Mouse (Mus musculus) thymus, postnatal 4 days (tissue): Measurements from ENCODE around the gene Wasf1.

ENCODE experiments used
- DNase-seq: peaks from one replicate; pipeline ENCODE4 v3.0.0; 2021

Wasf1 gene

GRCm38 (mm10) chr10:40882831-40883643 lies at the start of gene Wasf1, which contains the start of gene Cdc40:
Gene Wasf1 (plus strand): TSS chr10:40883475.
Gene Cdc40 (minus strand): TSS chr10:40883311.
- DNase-seq: peak; percentile 92

- DNase-seq: no peak
These were observed 43.2 kb upstream of the Wasf1 start for GRCm38 (mm10) chr10:40840086-40840485.

- no peak for DNase-seq
These were observed 39.4 kb upstream of the Wasf1 start for GRCm38 (mm10) chr10:40843841-40844240.

GRCm38 (mm10) chr10:40844546-40844945 lies 38.7 kb upstream of the Wasf1 start:
- no peak for DNase-seq

- DNase-seq: no peak
These were observed 37.6 kb upstream of the Wasf1 start for GRCm38 (mm10) chr10:40845626-40846025.

- no peak for DNase-seq
These were observed 36.0 kb upstream of the Wasf1 start for GRCm38 (mm10) chr10:40847176-40847874.

GRCm38 (mm10) chr10:40850644-40851043 lies 32.6 kb upstream of the Wasf1 start:
- no peak for DNase-seq

- no peak for DNase-seq
These were observed 32.1 kb upstream of the Wasf1 start for GRCm38 (mm10) chr10:40851138-40851537.

- DNase-seq: no peak
These were observed 27.7 kb upstream of the Wasf1 start for GRCm38 (mm10) chr10:40855616-40856015.

- no peak for DNase-seq
These were observed 26.6 kb upstream of the Wasf1 start for GRCm38 (mm10) chr10:40856703-40857102.

- DNase-seq: no peak
These were observed 25.7 kb upstream of the Wasf1 start for GRCm38 (mm10) chr10:40857599-40857998.

- no peak for DNase-seq
These were observed 15.2 kb upstream of the Wasf1 start for GRCm38 (mm10) chr10:40868081-40868480.

- no peak for DNase-seq
These were observed 12.0 kb upstream of the Wasf1 start for GRCm38 (mm10) chr10:40871301-40871700.

GRCm38 (mm10) chr10:40872052-40872451 lies 11.2 kb upstream of the Wasf1 start:
- DNase-seq: no peak

GRCm38 (mm10) chr10:40878246-40878645 lies 5.0 kb upstream of the Wasf1 start:
- DNase-seq: no peak

GRCm38 (mm10) chr10:40879969-40880368 lies 3.3 kb upstream of the Wasf1 start:
- no peak for DNase-seq

- no peak for DNase-seq
These were observed 2.0 kb upstream of the Wasf1 start for GRCm38 (mm10) chr10:40881236-40881635.

GRCm38 (mm10) chr10:40882333-40882732 lies 942 bp upstream of the Wasf1 start:
- no peak for DNase-seq

GRCm38 (mm10) chr10:40883644-40884278 lies 486 bp downstream of the Wasf1 start:
- no peak for DNase-seq

- DNase-seq: peak; percentile 60
These were observed 1.1 kb downstream of the Wasf1 start for GRCm38 (mm10) chr10:40884279-40884806.

- no peak for DNase-seq
These were observed 2.2 kb downstream of the Wasf1 start for GRCm38 (mm10) chr10:40885432-40885831.

GRCm38 (mm10) chr10:40887316-40887715 lies 4.0 kb downstream of the Wasf1 start:
- no peak for DNase-seq

- no peak for DNase-seq
These were observed 5.9 kb downstream of the Wasf1 start for GRCm38 (mm10) chr10:40889146-40889545.
